Mouse (Mus musculus): ENCODE measurements at regions not wholly inside any gene's neighbourhood (a gene's known extent, or its start where the extent isn't known, plus 50 kb on each side); places are given as distances from the start of the nearest gene placed in this dataset.
A peak's percentile ranks its signal among the peaks of the same experiment; 100 is the strongest.

DNA sequence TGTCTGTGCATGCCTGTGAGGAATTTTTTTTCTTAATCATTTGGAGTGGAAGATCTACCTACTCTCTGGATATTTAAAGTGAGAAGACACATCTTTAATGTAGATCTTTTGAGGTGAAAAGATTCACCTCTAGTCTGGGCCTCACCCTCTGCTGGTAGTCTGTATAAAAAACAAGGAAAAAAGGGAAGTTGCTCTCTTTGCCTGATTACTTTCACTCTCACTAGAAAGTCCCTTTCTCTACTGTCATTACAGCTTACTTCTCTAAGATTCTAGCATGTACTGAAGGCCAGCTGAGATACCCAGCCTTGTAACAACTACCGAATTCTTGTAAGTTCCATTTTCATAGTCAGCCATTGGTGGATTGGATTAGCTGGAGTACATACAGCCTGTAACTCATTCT lies 3791.9 kb downstream of the 9330182O14Rik start:
- Histone ChIP-seq H3K4me2 (ENCODE audit: low read length) (no peak overlapping the region), H3K9ac (ENCODE audit: low read depth, low read length) (no peak overlapping the region), H3K4me1 (ENCODE audit: control insufficient read depth, insufficient read depth, low read length) (no peaks in the 10 kb centered on the region), H3K36me3 (ENCODE audit: control insufficient read depth, insufficient read depth, low read length) (no peaks in the 10 kb centered on the region), H3K9me3 (replicated peaks; ENCODE audit: control insufficient read depth, low read length, poor library complexity, severe bottlenecking) (no peaks in the 10 kb centered on the region), H3K27ac (ENCODE audit: low read length) (no peak overlapping the region), H3K4me3 (ENCODE audit: low read depth, low read length) (no peak overlapping the region), H3K27me3 (ENCODE audit: control insufficient read depth, insufficient read depth, low read depth, low read length) (no peaks in the 10 kb centered on the region)
- ATAC-seq: no peak
- 100% methylated on average over 1 of the region's 1 CpGs for WGBS

DNA sequence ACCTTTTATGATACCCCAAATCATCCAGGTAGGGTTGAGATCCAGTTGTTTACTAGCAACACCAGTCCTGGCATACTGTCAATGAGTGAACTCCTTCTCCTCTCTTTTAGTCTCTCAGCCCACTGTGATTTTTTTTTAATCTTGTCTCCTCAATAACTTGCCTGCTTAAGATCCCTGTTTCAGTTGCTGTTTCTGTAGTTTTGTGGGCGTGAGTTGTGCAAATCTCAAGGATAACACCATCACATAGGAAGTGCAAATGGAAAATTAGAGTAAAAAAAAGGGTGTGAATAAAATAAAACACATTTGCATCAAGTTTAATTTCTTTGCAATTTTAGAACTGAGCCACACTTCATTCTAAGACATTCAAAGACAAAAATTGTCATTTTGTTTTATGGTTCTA lies 3799.4 kb downstream of the 9330182O14Rik start:
- Histone ChIP-seq H3K36me3 (ENCODE audit: control insufficient read depth, insufficient read depth, low read length) (no peaks in the 10 kb centered on the region), H3K9me3 (replicated peaks; ENCODE audit: control insufficient read depth, low read length, poor library complexity, severe bottlenecking) (no peaks in the 10 kb centered on the region), H3K4me1 (ENCODE audit: control insufficient read depth, insufficient read depth, low read length) (no peaks in the 10 kb centered on the region), H3K9ac (ENCODE audit: low read depth, low read length) (no peak overlapping the region), H3K27me3 (ENCODE audit: control insufficient read depth, insufficient read depth, low read depth, low read length) (no peaks in the 10 kb centered on the region), H3K4me3 (ENCODE audit: low read depth, low read length) (no peak overlapping the region), H3K27ac (ENCODE audit: low read length) (no peak overlapping the region), H3K4me2 (ENCODE audit: low read length) (no peak overlapping the region)
- no peak for ATAC-seq
- WGBS: 87% methylated on average over 1 of the region's 1 CpGs

DNA sequence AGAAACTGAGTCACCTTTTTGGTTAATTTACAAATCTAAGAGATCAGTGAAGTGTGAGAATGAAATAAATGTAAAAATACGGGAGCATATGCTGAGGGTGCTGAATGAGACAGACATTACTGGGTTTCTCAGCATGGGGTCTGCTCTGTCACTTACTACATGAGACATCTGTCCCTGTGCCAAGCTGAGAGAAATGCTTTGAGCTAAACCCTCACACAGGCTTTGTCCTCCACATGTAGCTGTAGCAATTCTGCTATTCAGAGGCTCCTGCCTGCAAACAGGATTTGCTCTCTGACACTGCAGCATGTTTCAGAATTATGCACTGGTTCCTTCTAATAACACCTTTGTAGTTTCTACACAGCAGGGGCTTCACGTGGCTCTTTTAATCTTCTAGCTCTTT lies 3806.3 kb downstream of the 9330182O14Rik start:
- H3K27ac ChIP-seq (ENCODE audit: low read length): peak overlapping the region; percentile 54

DNA sequence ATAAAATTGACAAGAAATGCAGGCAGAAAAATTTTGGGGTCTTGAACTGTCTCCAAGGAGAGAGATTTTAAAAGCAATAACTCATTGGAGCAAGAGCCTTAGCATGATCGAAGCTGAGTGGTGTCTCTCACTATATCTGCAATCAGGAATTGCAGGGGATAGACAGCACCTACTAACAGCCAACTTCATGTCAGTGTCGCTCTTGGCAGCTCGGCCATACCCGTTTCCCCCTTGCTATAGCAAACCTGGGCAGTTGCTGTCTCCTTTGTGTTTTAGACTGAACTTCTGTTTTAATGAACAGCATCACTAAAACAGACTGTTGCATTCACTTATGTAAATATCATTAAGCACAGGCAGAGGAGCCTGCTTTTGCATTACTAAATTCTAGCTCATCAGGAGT lies 3806.7 kb downstream of the 9330182O14Rik start:
- peak overlapping the region; percentile 54 for H3K27ac ChIP-seq (ENCODE audit: low read length)
- H3K4me1 ChIP-seq (ENCODE audit: control insufficient read depth, insufficient read depth, low read length): peaks cover 19% of the 10 kb centered on the region
- no peaks in the 10 kb centered on the region for H3K27me3 ChIP-seq (ENCODE audit: control insufficient read depth, insufficient read depth, low read depth, low read length)
- no peak overlapping the region for H3K4me2 ChIP-seq (ENCODE audit: low read length)
- WGBS: 67% methylated on average over 4 of the region's 4 CpGs
- no peak overlapping the region for H3K4me3 ChIP-seq (ENCODE audit: low read depth, low read length)
- peak; percentile 54 for ATAC-seq
- no peaks in the 10 kb centered on the region for H3K36me3 ChIP-seq (ENCODE audit: control insufficient read depth, insufficient read depth, low read length)
- no peaks in the 10 kb centered on the region for H3K9me3 ChIP-seq (replicated peaks; ENCODE audit: control insufficient read depth, low read length, poor library complexity, severe bottlenecking)
- H3K9ac ChIP-seq (ENCODE audit: low read depth, low read length): no peak overlapping the region

More for the DNA sequence above, 3806.3 kb downstream of the 9330182O14Rik start:
- Histone ChIP-seq H3K4me1 (ENCODE audit: control insufficient read depth, insufficient read depth, low read length) (peaks cover 19% of the 10 kb centered on the region), H3K9ac (ENCODE audit: low read depth, low read length) (no peak overlapping the region), H3K4me2 (ENCODE audit: low read length) (no peak overlapping the region), H3K36me3 (ENCODE audit: control insufficient read depth, insufficient read depth, low read length) (no peaks in the 10 kb centered on the region), H3K9me3 (replicated peaks; ENCODE audit: control insufficient read depth, low read length, poor library complexity, severe bottlenecking) (no peaks in the 10 kb centered on the region), H3K27me3 (ENCODE audit: control insufficient read depth, insufficient read depth, low read depth, low read length) (no peaks in the 10 kb centered on the region), H3K4me3 (ENCODE audit: low read depth, low read length) (no peak overlapping the region)
- ATAC-seq: peak; percentile 76
- WGBS: 11% methylated on average over 2 of the region's 2 CpGs

DNA sequence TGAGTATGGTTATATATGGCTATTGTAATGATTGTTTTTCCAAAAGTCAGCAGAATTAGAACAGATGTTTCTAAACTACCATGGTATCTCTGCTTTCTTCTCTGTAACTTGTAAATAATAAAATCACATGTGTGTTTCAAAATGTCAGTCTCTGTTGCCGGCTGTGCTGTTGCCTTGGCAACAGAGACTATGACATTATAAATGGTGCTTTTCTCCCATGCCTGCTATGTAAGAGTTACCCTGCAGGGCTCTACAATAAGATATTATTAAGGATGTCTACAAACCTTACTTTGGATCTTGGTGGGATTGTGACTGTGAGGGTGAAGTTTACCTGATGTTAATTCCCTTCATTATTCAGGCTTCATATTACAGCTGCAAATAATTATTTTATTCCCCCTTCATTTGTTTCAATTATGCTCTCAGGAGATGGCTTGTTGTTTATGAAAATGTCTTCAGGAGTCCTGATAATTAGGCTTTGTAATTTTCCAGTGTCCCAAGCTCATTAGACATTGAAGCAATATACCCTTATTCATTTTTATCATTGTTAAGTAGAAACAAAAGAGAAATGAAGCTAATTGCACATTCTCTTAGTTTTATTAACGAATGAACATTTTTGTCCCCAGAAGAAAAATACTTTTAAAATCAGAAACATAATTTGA lies 3808.0 kb downstream of the 9330182O14Rik start:
- Histone ChIP-seq H3K4me2 (ENCODE audit: low read length) (no peak overlapping the region), H3K9me3 (replicated peaks; ENCODE audit: control insufficient read depth, low read length, poor library complexity, severe bottlenecking) (no peaks in the 10 kb centered on the region), H3K9ac (ENCODE audit: low read depth, low read length) (no peak overlapping the region), H3K4me3 (ENCODE audit: low read depth, low read length) (no peak overlapping the region), H3K27me3 (ENCODE audit: control insufficient read depth, insufficient read depth, low read depth, low read length) (no peaks in the 10 kb centered on the region), H3K36me3 (ENCODE audit: control insufficient read depth, insufficient read depth, low read length) (no peaks in the 10 kb centered on the region), H3K4me1 (ENCODE audit: control insufficient read depth, insufficient read depth, low read length) (peaks cover 19% of the 10 kb centered on the region), H3K27ac (ENCODE audit: low read length) (no peak overlapping the region)
- peak; percentile 88 for ATAC-seq
- WGBS: 41% methylated on average over 2 of the region's 2 CpGs

DNA sequence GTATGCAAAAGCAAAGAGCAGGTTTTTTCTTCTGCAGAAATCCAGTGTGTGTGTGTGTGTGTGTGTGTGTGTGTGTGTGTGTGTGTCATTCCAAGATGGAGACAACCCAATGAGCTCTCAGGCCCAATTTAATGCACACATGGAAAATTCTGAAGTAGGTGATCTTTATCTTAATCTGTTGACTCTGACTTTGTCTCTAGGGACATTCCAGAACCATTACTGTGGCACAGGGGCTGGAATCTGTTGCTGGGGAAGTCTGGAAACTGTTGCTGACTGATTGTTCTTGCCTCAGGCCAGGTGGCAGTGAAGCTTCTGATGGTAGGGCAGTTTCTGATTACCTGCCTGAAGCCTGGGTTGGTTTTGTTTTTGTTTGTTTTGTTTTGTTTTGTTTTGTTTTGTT lies 3850.8 kb downstream of the 9330182O14Rik start:
- ATAC-seq: no peak
- no peaks in the 10 kb centered on the region for H3K4me1 ChIP-seq (ENCODE audit: control insufficient read depth, insufficient read depth, low read length)
- H3K9me3 ChIP-seq (replicated peaks; ENCODE audit: control insufficient read depth, low read length, poor library complexity, severe bottlenecking): no peaks in the 10 kb centered on the region
- H3K27me3 ChIP-seq (ENCODE audit: control insufficient read depth, insufficient read depth, low read depth, low read length): no peaks in the 10 kb centered on the region
- H3K36me3 ChIP-seq (ENCODE audit: control insufficient read depth, insufficient read depth, low read length): no peaks in the 10 kb centered on the region
- H3K9ac ChIP-seq (ENCODE audit: low read depth, low read length): no peak overlapping the region
- no peak overlapping the region for H3K4me3 ChIP-seq (ENCODE audit: low read depth, low read length)
- no peak overlapping the region for H3K27ac ChIP-seq (ENCODE audit: low read length)
- H3K4me2 ChIP-seq (ENCODE audit: low read length): no peak overlapping the region

DNA sequence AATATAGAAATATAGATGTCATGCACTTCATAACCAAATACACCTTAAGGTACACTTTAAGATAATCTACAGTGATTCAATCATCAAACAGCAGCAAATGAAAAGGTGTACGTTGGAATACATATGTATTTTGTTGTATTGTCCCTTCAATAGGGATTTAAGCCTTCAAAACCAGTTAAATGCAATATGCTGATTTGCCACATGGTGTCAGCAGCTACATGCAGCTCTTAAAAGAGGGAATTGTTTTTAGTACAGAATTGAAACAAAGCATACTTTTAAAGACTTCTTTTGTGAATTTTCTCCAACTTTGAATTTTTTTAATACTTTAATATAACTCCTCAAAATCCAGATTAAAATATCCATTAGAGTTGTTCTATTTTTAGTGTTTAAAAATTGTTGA lies 3857.1 kb downstream of the 9330182O14Rik start:
- Histone ChIP-seq H3K4me3 (ENCODE audit: low read depth, low read length) (no peak overlapping the region), H3K4me2 (ENCODE audit: low read length) (no peak overlapping the region), H3K4me1 (ENCODE audit: control insufficient read depth, insufficient read depth, low read length) (no peaks in the 10 kb centered on the region), H3K27me3 (ENCODE audit: control insufficient read depth, insufficient read depth, low read depth, low read length) (no peaks in the 10 kb centered on the region), H3K27ac (ENCODE audit: low read length) (no peak overlapping the region), H3K36me3 (ENCODE audit: control insufficient read depth, insufficient read depth, low read length) (no peaks in the 10 kb centered on the region), H3K9me3 (replicated peaks; ENCODE audit: control insufficient read depth, low read length, poor library complexity, severe bottlenecking) (no peaks in the 10 kb centered on the region), H3K9ac (ENCODE audit: low read depth, low read length) (no peak overlapping the region)
- 25% methylated on average over 1 of the region's 1 CpGs for WGBS
- ATAC-seq: no peak

DNA sequence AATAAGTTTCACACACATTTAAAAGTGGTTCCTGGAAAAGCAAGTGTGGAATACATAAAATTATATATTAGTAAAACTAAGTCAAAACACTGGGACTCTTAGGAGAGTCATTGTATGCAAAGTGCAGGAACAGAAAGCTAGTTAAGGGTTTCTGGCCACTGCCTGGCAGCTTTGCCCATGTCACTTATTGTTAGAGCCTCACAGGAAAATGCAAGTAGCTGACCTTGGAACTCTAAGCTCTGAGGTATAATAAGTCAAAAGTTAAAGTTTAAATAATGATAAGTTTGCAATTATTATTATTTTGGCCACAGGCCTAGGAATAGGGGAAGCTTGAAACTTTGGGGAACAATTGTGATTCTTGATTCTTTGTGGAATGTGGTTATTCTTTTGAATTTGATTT lies 3858.8 kb downstream of the 9330182O14Rik start:
- H3K27ac ChIP-seq (ENCODE audit: low read length): no peak overlapping the region
- H3K4me2 ChIP-seq (ENCODE audit: low read length): no peak overlapping the region
- no peak overlapping the region for H3K4me3 ChIP-seq (ENCODE audit: low read depth, low read length)
- no peaks in the 10 kb centered on the region for H3K4me1 ChIP-seq (ENCODE audit: control insufficient read depth, insufficient read depth, low read length)
- H3K36me3 ChIP-seq (ENCODE audit: control insufficient read depth, insufficient read depth, low read length): no peaks in the 10 kb centered on the region
- ATAC-seq: no peak
- no peaks in the 10 kb centered on the region for H3K9me3 ChIP-seq (replicated peaks; ENCODE audit: control insufficient read depth, low read length, poor library complexity, severe bottlenecking)
- H3K27me3 ChIP-seq (ENCODE audit: control insufficient read depth, insufficient read depth, low read depth, low read length): no peaks in the 10 kb centered on the region
- no peak overlapping the region for H3K9ac ChIP-seq (ENCODE audit: low read depth, low read length)

DNA sequence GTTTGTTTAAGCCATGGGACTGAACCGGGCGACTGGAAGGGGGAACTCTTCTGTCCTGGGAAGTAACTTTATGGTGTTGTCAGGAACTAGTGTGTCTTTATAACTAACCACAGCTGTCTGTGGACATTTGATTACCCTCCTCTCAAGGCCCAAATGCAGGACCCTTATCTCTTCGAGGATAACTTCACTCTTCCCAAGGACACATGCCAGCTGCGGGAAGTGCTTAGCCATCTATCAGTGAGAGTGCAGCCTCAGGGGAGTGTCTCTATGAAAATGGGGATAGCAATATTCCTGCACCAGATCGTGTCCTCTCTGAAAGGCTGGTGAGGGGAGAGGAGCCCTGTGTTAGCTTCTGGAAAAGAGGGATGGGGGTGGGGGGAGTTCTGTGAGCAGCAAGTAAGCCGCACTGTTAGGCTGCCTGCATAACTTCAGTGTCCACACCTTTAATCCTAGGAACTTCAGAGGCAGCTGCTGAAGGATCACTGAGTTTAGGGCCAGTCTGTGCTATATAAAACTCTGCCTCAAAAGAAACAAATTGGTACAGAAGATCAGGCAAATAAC lies 3892.4 kb downstream of the 9330182O14Rik start:
- H3K4me2 ChIP-seq (ENCODE audit: low read length): no peak overlapping the region
- ATAC-seq: no peak
- H3K4me1 ChIP-seq (ENCODE audit: control insufficient read depth, insufficient read depth, low read length): no peaks in the 10 kb centered on the region
- H3K27me3 ChIP-seq (ENCODE audit: control insufficient read depth, insufficient read depth, low read depth, low read length): no peaks in the 10 kb centered on the region
- 73% methylated on average over 6 of the region's 6 CpGs for WGBS
- no peaks in the 10 kb centered on the region for H3K36me3 ChIP-seq (ENCODE audit: control insufficient read depth, insufficient read depth, low read length)
- H3K4me3 ChIP-seq (ENCODE audit: low read depth, low read length): no peak overlapping the region
- H3K27ac ChIP-seq (ENCODE audit: low read length): no peak overlapping the region
- H3K9ac ChIP-seq (ENCODE audit: low read depth, low read length): no peak overlapping the region
- H3K9me3 ChIP-seq (replicated peaks; ENCODE audit: control insufficient read depth, low read length, poor library complexity, severe bottlenecking): no peaks in the 10 kb centered on the region

Measured in midbrain, embryonic 16.5 days (tissue).